Mouse (Mus musculus) small intestine, adult 2 months (tissue): ENCODE data around the gene Dctn3.

Experiments used
- CTCF ChIP-seq: fragments of 200-500 bp; IDR thresholded peaks from 2 replicates; pipeline ENCODE4 v1.5.1; 2012; ENCODE audit warnings: low read depth, mild to moderate bottlenecking, control low read depth, inconsistent platforms, low read length, moderate library complexity, mixed read lengths; ENCODE audit not compliant: insufficient replicate concordance, insufficient read length; ENCODE audit errors: extremely low read depth
- POLR2A ChIP-seq: fragments of 200-500 bp; IDR thresholded peaks from 2 replicates; pipeline ENCODE4 v1.6.1; 2012; ENCODE audit warnings: low read depth, mild to moderate bottlenecking, control low read depth, inconsistent platforms, low read length, moderate library complexity

- TF ChIP-seq POLR2A (no peak), CTCF (peak; percentile 79; the same call in 1 of the 2 replicates)
Measured at GRCm38 (mm10) chr4:41714276-41714675, 8.7 kb downstream of the Dctn3 start.
